Mouse (Mus musculus): ENCODE results near the gene Tnpo1. TPM values are rescaled to one million over a fixed set of nuclear protein-coding genes. Genes with fewer than 3 reads are reported as not detected.
"Not testable (repeated sequence)": the region's sequence is repeated elsewhere in the genome, so short reads cannot be mapped to it uniquely, and the experiment has no call there.

The Tnpo1 gene
- total and polyA plus RNA-seq, 2 experiments from 2014 or later, result 22.6 to 63.4 TPM

DNA sequence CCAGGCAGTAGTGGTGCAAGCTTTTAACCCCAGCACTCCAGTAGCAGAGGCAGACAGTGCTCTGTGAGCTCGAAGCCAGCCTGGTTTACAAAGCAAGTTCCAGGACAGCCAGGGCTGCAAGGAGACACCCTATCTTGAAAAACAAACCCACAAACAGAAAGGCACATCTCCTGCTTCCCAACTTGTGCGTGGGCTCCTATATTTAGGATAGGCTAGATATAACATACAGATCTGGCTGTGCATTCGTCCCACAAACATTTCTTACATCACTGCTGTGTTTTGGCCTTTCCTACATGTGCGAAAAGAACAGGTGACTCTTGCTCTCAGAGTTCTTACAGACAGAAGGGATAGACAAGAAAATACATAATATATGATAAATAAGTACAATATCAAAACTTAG lies 100.6 kb downstream of the Tnpo1 start:
- no peaks in the 10 kb centered on the region for H3K9me3 ChIP-seq (replicated peaks; ENCODE audit: control insufficient read depth, low read length)
- TF ChIP-seq EP300 (IDR thresholded peaks at IDR 0.05; ENCODE audit: low read depth), result no peak
- TF ChIP-seq CTCF (IDR thresholded peaks at IDR 0.05; ENCODE audit: low read depth), result no peak
- H3K4me1 ChIP-seq (ENCODE audit: control insufficient read depth, insufficient read depth), result no peaks in the 10 kb centered on the region
- no peak overlapping the region for H3K27ac ChIP-seq (ENCODE audit: low read depth)
- H3K4me3 ChIP-seq (ENCODE audit: low read depth, low read length), result no peak overlapping the region
- no peak overlapping the region for H3K9ac ChIP-seq (replicated peaks; ENCODE audit: low read depth, low read length)
- 71% methylated on average over 4 of the region's 4 CpGs for WGBS
- H3K36me3 ChIP-seq (replicated peaks; ENCODE audit: control insufficient read depth, insufficient read depth, low read length), result no peaks in the 10 kb centered on the region
- ATAC-seq (ENCODE audit: insufficient read depth, low read depth) (no peak), DNase-seq (ENCODE audit: low spot score) (no peak)
- no peak overlapping the region for H3K4me2 ChIP-seq (ENCODE audit: low read depth, low read length)
- H3K27me3 ChIP-seq (ENCODE audit: control insufficient read depth, insufficient read depth, low read length), result no peaks in the 10 kb centered on the region

- peaks cover 7% of the 10 kb centered on the region; the same call in 1 of the 2 replicates for H3K4me1 ChIP-seq (ENCODE audit: control insufficient read depth, insufficient read depth)
- no peak overlapping the region for H3K27ac ChIP-seq (ENCODE audit: low read depth)
- H3K9ac ChIP-seq (replicated peaks; ENCODE audit: low read depth, low read length), result no peak overlapping the region
- H3K9me3 ChIP-seq (replicated peaks; ENCODE audit: control insufficient read depth, low read length), result no peaks in the 10 kb centered on the region
- DNase-seq (ENCODE audit: low spot score), result no peak
- H3K27me3 ChIP-seq (ENCODE audit: control insufficient read depth, insufficient read depth, low read length), result no peaks in the 10 kb centered on the region
- H3K36me3 ChIP-seq (replicated peaks; ENCODE audit: control insufficient read depth, insufficient read depth, low read length), result no peaks in the 10 kb centered on the region
- 62% methylated on average over 2 of the region's 2 CpGs for WGBS
- no peak overlapping the region for H3K4me2 ChIP-seq (ENCODE audit: low read depth, low read length)
- ATAC-seq (ENCODE audit: insufficient read depth, low read depth), result no peak
- no peak overlapping the region for H3K4me3 ChIP-seq (ENCODE audit: low read depth, low read length)
- no peak for TF ChIP-seq EP300 (IDR thresholded peaks at IDR 0.05; ENCODE audit: low read depth)
- TF ChIP-seq CTCF (IDR thresholded peaks at IDR 0.05; ENCODE audit: low read depth), result no peak
Observed at GRCm38 (mm10) chr13:98819094-98819493, 107.1 kb downstream of the Tnpo1 start.

- WGBS, result 77% methylated on average over 4 of the region's 4 CpGs
- DNase-seq (ENCODE audit: low spot score) (no peak), ATAC-seq (ENCODE audit: insufficient read depth, low read depth) (no peak)
- Histone ChIP-seq H3K27ac (ENCODE audit: low read depth) (no peak overlapping the region), H3K4me3 (ENCODE audit: low read depth, low read length) (no peak overlapping the region), H3K4me2 (ENCODE audit: low read depth, low read length) (no peak overlapping the region), H3K36me3 (replicated peaks; ENCODE audit: control insufficient read depth, insufficient read depth, low read length) (no peaks in the 10 kb centered on the region), H3K4me1 (ENCODE audit: control insufficient read depth, insufficient read depth) (peaks cover 9% of the 10 kb centered on the region; the same call in 1 of the 2 replicates), H3K9ac (replicated peaks; ENCODE audit: low read depth, low read length) (no peak overlapping the region), H3K27me3 (ENCODE audit: control insufficient read depth, insufficient read depth, low read length) (no peaks in the 10 kb centered on the region), H3K9me3 (replicated peaks; ENCODE audit: control insufficient read depth, low read length) (no peaks in the 10 kb centered on the region)
- no peak for TF ChIP-seq EP300 (IDR thresholded peaks at IDR 0.05; ENCODE audit: low read depth)
- no peak for TF ChIP-seq CTCF (IDR thresholded peaks at IDR 0.05; ENCODE audit: low read depth)
Observed at GRCm38 (mm10) chr13:98818205-98818604, 108.0 kb downstream of the Tnpo1 start.

GRCm38 (mm10) chr13:98817766-98818165 lies 108.4 kb downstream of the Tnpo1 start:
- Histone ChIP-seq H3K27me3 (ENCODE audit: control insufficient read depth, insufficient read depth, low read length) (no peaks in the 10 kb centered on the region), H3K36me3 (replicated peaks; ENCODE audit: control insufficient read depth, insufficient read depth, low read length) (no peaks in the 10 kb centered on the region), H3K4me2 (ENCODE audit: low read depth, low read length) (no peak overlapping the region), H3K4me1 (ENCODE audit: control insufficient read depth, insufficient read depth) (peaks cover 11% of the 10 kb centered on the region; the same call in 1 of the 2 replicates), H3K27ac (ENCODE audit: low read depth) (no peak overlapping the region), H3K9me3 (replicated peaks; ENCODE audit: control insufficient read depth, low read length) (no peaks in the 10 kb centered on the region), H3K9ac (replicated peaks; ENCODE audit: low read depth, low read length) (no peak overlapping the region), H3K4me3 (ENCODE audit: low read depth, low read length) (no peak overlapping the region)
- TF ChIP-seq EP300 (IDR thresholded peaks at IDR 0.05; ENCODE audit: low read depth) (no peak), CTCF (IDR thresholded peaks at IDR 0.05; ENCODE audit: low read depth) (no peak)
- 65% methylated on average over 4 of the region's 4 CpGs for WGBS
- no peak for ATAC-seq (ENCODE audit: insufficient read depth, low read depth)
- no peak for DNase-seq (ENCODE audit: low spot score)

DNA sequence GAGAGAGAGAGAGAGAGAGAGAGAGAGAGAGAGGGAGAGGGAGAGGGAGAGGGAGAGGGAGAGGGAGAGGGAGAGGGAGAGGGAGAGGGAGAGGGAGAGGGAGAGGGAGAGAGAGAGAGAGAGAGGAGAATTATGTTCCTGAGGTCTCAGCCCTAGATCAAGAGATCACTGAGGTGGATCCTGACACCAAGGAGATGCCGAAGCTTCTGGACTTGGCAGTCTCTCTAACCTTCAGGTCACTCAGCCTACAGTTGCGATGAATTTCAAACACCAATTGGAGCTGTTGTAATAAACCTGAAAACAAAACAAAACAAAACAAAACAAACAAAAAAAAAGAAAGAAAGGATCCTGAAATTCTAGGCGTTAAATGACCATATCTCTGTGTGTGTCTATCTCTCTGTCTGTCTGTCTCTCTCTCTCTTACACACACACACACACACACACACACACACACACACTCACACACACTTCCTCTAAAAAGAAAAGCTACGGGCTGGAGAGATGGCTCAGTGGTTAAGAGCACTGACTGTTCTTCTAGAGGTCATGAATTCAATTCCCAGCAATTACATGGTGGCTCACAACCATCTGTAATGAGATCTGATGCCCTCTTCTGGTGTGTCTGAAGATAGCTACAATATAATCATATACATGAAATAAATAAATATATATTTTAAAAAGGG lies 109.1 kb downstream of the Tnpo1 start:
- H3K27ac ChIP-seq (ENCODE audit: low read depth); H3K4me2 ChIP-seq (ENCODE audit: low read depth, low read length); DNase-seq (ENCODE audit: low spot score); H3K9ac ChIP-seq (replicated peaks; ENCODE audit: low read depth, low read length); ATAC-seq (ENCODE audit: insufficient read depth, low read depth); H3K4me3 ChIP-seq (ENCODE audit: low read depth, low read length); H3K9me3 ChIP-seq (replicated peaks; ENCODE audit: control insufficient read depth, low read length); H3K27me3 ChIP-seq (ENCODE audit: control insufficient read depth, insufficient read depth, low read length); H3K36me3 ChIP-seq (replicated peaks; ENCODE audit: control insufficient read depth, insufficient read depth, low read length): not testable (repeated sequence)
- 76% methylated on average over 4 of the region's 4 CpGs for WGBS
- peaks cover 11% of the 10 kb centered on the region; the same call in 1 of the 2 replicates for H3K4me1 ChIP-seq (ENCODE audit: control insufficient read depth, insufficient read depth)

- Histone ChIP-seq H3K36me3 (replicated peaks; ENCODE audit: control insufficient read depth, insufficient read depth, low read length) (no peaks in the 10 kb centered on the region), H3K9me3 (replicated peaks; ENCODE audit: control insufficient read depth, low read length) (no peaks in the 10 kb centered on the region), H3K4me3 (ENCODE audit: low read depth, low read length) (no peak overlapping the region), H3K4me2 (ENCODE audit: low read depth, low read length) (no peak overlapping the region), H3K27ac (ENCODE audit: low read depth) (0 out of 2 replicates have a peak overlapping the region, but pooled peaks have one; percentile 100), H3K27me3 (ENCODE audit: control insufficient read depth, insufficient read depth, low read length) (no peaks in the 10 kb centered on the region), H3K4me1 (ENCODE audit: control insufficient read depth, insufficient read depth) (peaks cover 11% of the 10 kb centered on the region; the same call in 1 of the 2 replicates), H3K9ac (replicated peaks; ENCODE audit: low read depth, low read length) (no peak overlapping the region)
- ATAC-seq (ENCODE audit: insufficient read depth, low read depth), result no peak
- TF ChIP-seq EP300 (IDR thresholded peaks at IDR 0.05; ENCODE audit: low read depth), result no peak
- no peak for TF ChIP-seq CTCF (IDR thresholded peaks at IDR 0.05; ENCODE audit: low read depth)
- DNase-seq (ENCODE audit: low spot score), result no peak
- 84% methylated on average over 9 of the region's 9 CpGs for WGBS
Observed at GRCm38 (mm10) chr13:98816571-98816970, 109.6 kb downstream of the Tnpo1 start.
